Mouse (Mus musculus) brain, embryonic 14.5 days (tissue): ENCODE measurements around the gene Cracr2a.
"Not testable (repeated sequence)": the region's sequence is repeated elsewhere in the genome, so short reads cannot be mapped to it uniquely, and the experiment has no call there.

ENCODE experiments used
- CTCF ChIP-seq: fragments of 200-500 bp; IDR thresholded peaks from 2 replicates; pipeline ENCODE4 v1.5.1; 2012; ENCODE audit warnings: inconsistent platforms, mild to moderate bottlenecking, moderate library complexity, borderline replicate concordance; ENCODE audit not compliant: insufficient read depth, insufficient read length; ENCODE audit errors: extremely low read depth
- POLR2A ChIP-seq: fragments of 200-500 bp; IDR thresholded peaks from 2 replicates; pipeline ENCODE4 v1.6.1; 2012; ENCODE audit warnings: mild to moderate bottlenecking, inconsistent platforms, borderline replicate concordance; ENCODE audit not compliant: poor library complexity, insufficient read depth, insufficient read length, severe bottlenecking; ENCODE audit errors: extremely low read depth

GRCm38 (mm10) chr6:127513776-127514175 lies 47.4 kb upstream of the Cracr2a start:
- not testable (repeated sequence) for TF ChIP-seq CTCF, POLR2A
